Mouse (Mus musculus) embryo, embryonic 10 days (tissue): Measurements from ENCODE around the gene Vmn2r2.

ENCODE experiments used
- DNase-seq: peaks from one replicate; pipeline ENCODE4 v3.0.0-alpha.2; 2015; ENCODE audit warnings: low spot score

Vmn2r2 gene

DNA sequence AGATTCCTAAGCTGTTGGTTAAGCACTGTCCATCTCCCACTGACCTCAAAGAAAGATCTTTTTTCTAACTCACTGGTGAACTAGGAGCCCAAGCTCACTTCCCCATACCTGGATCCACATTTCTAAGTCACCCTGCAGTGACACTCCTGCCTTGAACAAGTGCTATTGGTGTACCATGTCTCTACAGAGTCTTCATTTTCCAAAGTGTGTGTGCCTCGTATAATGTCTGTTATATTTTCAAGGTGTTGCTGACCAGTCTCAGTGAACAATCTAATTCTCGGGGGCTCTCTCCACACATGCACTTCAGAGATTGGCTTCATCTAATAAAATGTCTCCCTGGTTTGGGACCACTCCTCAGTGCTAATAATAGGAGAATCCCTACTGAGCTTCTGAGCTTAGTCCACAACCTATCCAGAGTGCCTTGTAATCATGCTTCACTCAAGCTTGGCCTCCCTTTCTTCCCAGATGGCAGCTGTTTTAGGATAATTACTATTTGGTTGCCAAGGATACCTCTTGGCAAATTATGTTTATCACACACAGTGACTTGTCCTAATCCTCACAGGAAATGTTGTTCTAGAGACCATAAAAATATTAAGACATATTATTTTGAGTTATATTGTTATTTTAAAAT is at the start of gene Vmn2r2:
TSS of gene Vmn2r2 (minus strand) at position 51 of the 631 bp plus-strand sequence.
- DNase-seq = no peak

DNA sequence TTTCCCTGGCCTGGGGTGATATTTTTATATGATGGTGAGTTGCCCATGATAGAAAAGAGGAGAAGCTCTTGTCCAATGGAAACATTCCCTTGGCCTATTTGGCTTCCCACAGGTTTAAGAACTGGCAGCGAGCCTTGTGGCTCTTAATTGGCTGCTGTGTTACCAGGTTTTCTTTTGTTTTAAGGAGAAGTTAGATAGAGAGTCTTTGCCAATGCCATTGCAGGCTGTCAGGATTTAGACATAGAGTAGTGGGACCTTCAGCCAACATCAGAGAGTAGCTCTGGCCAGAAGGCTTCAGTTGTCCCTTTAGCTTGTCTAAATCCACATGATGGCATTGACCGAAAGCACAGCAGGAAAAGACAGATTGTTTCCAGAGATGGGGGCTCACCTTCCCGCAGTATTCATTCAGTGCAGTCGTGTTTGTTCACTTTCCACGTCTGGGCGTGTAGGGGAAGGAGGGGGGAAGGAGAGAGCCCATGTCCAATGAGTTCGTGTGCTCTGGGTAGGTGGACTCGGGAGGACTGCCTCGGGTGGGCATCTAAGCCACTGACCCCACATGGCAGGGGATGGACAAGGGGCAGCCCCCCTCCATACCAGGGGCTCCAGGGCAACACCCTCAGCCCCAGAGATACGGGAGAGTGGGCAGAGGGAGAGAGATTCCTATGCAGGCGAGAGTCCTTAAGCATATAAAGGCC is 28.2 kb downstream of the Vmn2r2 start:
- no peak for DNase-seq

DNA sequence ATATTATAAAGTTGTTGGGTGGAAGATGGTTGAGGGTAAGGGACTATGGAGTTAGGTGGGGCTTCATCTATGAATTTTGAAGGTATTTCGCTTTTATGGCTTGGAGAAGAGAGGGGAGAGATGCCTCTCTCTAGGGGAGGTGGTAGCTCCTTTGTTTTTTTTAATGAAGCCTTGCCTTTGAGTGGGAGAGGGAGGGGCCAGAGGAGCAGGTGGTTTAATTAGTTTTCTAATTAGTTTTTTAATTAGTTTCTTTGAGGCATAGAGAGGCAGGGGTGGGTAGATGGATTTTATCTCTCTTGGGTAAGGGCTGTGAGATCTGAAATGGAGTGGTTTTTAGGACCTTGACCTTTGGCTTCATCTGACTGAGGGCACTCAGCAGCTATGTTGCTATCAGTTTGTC is 29.0 kb downstream of the Vmn2r2 start:
- DNase-seq = no peak

DNA sequence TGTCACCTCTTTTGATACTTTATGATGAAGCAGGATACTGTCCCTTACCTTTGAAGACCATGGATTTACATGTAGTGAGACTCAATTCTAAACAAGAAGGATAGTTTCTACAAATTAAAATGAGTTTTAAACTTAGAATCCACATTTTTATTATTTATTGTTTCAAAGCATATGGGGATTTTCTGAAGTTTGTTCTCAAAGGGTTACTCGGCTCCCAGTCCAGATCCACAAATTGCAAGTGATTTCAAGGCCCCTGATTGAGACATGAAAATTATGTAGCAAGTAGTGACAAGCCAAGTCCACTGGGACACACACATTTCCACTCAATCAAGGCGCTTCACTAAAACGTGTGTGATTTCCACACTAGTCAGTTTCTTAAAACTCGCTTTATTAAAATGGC is 60.5 kb downstream of the Vmn2r2 start, which contains the start of gene Vmn2r1:
TSS of gene Vmn2r1 (plus strand) at position 301 of the 400 bp plus-strand sequence.
- DNase-seq = no peak
